Mouse (Mus musculus): ENCODE results near the gene F2r. TPM values are rescaled to one million over a fixed set of nuclear protein-coding genes. Genes with fewer than 3 reads are reported as not detected.

F2r gene
- total RNA-seq, 2 experiments from 2014 or later, result 16.7 to 20.5 TPM

DNA sequence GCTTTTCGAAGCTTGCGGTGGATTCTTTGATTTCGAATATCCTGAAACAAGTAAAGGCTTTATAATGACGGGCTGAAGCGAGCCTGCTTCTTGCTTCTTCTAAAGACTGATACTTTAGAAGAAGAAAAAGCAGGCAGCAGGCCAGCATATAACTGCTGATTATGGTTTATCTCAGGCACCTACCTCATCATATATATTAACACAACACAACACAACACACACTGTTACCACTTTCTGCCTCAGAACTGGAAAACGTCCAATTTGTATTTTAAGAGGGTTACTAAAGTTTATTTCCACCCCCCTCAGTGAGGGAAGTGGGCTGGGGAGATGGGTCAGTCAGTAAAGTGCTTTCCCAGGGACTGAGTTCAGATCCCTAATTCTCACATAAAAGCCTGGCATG, 13.9 kb upstream of the F2r start:
- no peak for DNase-seq

DNA sequence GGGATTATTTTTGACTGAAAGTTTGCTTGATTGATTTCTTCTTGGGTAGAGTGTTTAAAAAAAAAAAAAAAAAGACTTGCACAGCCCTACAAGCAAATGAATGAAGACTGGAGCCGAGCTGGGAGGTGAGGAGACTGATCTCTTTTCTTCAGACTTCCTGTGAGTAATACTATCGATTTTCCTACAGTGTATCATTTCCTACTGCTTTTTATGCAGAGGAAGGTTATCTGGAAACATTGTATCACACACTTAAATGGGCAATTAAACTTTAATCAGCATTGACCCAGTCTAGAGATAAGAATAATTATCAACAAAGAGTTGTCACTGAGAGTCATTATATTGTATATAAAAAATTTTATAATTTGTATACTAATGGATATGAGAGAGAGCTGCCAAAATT, 12.5 kb upstream of the F2r start:
- no peak for DNase-seq

DNA sequence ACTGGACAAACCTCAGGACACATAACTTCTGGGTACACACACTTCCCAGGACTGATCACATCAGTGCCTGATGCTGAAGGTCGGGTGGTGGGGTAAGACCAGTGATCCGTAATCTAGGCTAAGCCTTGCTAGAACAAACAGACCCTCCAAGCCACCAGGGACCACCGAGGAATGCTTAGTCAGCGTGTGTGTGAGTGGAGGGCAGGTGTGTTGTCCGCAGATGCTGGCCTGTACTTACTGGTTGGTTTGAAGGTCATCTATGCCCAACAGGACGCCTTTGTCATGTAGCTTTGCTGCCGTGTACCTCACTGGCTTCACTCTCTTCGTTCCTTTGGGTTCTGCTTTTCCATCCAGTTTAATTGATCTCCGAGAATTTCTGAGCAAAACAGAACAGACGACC, 11.5 kb upstream of the F2r start:
- DNase-seq, result no peak

DNA sequence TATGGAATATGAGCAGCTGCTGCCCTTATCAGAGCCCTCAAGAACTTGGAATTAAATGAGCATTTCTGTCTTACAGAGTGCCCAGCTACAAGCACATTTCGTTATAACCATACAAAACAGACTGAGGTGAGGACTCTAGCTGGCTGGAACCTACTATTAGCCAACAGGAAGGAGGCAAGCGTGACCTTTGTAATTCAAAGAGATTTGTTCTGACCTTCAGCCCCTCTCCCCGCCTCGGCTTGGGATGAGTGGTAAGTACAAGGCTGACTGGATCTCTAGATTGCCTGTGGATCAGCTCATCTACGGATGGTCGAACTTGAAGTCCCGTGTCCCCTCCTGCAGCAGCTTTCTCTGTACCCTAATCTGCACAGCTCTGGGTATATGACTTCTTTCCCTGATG, 8.4 kb upstream of the F2r start:
- no peak for DNase-seq

DNA sequence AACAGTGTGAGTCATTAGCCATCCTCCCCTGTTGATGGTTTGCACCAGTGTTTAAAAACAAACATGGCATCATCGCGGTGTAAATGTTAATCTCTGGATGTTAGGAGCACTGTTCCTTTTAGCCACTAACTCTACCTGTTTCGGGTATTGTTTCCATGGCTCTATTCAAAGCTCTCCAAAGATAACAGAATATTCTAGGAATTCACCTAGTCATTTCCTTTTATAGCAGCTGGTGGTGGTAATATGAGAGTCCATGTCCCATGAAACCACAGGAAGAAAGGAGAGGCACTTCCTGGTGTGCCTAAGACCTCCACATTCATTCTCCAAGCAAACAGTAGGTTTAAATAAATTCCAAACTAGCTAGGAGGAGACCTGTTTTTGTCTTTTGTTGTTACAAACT, 4.8 kb upstream of the F2r start:
- DNase-seq, result no peak

DNA sequence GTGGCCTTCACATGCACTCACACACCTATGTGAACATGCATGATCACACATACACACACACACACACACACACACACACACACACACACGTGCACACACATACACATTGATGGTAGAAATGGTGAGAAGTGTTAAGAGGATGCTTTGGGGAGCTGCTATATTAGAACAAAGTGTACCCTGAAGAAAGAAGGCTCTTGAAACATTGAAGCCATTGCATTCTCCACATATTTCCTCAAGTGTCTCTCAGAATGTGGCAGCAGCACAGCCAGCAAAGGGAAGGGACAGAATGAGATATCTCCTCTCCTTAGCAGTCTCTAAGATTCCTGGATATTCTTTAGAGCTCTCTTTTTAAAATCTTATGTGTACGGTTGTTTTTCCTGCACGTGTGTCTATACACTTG, 3.3 kb upstream of the F2r start:
- DNase-seq, result no peak

DNA sequence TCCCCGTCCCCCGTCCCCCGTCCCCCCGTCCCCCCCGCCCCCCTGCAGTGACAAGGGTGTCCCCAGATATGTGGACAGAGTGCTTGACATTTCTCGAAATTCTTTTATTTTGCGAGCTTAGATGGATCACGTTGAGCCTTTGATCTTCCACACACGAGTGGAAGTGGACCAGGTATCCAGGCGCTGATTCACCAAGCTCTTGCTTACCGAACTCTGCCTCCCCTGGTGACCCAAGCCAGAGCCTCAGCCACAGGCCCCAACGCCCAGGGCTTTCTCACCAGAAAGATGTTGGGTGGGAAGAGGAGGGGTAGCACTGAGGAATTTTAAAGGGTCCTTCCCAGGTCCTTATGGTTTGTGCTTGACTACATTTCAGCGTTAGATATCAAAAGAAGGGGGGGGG, 572 bp upstream of the F2r start:
- DNase-seq, result no peak

DNA sequence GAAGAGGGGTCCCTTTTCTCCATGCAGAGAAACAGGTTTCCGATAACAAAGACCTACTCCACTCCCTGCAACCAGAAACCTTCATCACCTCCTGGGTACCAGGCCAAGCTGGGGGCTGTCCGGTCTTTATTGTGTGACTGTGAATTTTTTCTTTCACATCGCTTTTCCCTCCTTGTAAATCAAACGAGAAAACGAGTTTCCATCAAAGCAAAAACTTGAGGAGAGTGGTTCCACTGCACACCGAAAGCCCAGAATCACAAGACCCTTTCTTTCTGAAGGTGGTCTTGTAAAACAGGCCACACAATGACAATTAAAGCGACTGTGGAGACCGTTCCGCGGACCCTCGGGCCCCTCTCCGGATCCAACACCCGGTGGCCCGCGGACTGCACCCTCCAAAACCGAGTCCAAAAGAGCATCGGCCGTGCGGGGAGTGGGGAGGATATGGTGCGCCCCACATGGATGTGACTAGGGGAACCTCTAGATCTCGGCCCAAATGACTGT, 566 bp downstream of the F2r start:
- no peak for DNase-seq

DNA sequence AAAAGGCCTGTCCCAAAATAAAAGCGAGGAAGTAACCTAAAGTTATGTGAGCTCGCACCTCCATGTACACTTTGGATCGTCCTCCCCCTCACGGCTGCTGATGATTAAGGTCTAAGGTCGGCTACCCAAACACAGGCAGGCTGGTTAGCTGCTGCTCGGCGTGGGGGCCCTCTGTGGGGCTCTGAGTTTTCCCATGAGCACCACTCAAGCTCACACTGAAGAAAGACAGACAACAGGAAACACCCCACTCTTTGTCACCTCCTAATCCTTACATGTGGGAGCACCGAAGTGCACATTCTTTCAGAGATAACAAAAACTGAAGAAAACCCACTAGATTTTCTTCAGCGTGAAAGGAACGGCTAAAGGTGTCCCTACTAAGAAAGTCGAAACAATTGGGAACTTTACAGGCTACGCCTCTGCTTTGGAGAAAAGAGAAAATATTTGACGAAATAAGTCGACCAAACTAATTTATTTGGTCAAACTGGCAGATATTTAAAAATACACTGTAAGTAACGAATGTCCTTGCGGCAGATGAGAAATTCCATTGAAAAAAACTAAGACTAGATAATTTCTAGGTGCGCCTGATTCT, 1.1 kb downstream of the F2r start:
- no peak for DNase-seq

DNA sequence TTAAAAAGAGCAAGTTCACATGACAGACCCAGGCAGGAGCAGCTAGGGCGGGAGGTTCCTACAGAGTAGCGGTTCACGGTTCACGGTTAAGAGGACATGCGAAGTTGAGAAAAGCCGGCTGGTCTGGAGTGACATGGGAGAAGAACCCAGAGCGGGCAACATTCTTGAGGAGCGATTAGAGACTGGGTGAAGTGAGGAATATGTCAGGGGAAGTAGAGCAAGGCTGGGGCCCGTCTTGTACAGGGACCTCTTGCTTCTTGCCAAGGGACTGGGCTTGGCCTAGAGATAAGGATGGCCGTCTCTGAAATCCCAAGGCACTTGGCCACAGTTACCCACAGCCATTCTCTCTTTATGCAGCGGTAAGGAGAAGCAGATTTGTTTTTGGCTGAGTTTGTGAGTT, 1.8 kb downstream of the F2r start:
- no peak for DNase-seq

DNA sequence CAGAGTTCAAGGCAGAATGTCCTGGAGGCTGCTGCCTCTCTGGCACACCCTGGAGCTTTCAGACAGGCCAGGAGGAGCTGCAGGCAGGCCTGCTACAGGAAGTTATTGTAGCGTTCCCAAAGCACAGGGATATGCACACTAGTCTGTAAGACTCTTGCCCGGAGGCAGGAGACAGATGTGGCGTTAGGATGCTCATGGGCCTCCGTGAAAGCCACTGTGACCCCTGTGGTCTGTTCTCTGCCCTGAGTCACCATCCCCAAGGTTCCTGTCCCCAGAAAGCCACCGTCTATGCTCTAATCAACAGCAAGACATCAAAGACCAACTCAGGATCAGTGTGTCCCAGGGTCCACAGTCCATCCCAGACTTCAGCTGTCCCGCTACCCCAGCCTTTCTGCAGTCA, 3.5 kb downstream of the F2r start:
- no peak for DNase-seq

DNA sequence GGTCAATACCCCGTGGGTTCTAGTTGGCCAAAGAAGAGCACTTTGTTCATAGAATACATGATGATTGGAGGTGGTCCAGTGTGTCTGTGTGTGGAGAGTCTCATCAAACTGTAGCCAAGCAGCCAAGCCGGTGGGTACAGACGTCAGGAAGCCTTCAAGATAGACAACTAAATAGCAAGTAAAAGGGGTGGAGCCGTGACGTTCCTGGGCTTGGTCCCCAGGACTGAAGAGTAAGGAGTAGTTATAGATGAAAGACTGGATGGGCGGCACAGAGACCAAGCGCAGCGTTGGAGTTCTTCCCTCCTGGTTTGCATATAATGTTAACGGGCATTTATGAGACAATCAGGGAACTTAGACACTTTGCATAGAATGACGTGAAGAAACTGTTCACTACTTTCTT, 6.0 kb downstream of the F2r start:
- DNase-seq, result no peak

DNA sequence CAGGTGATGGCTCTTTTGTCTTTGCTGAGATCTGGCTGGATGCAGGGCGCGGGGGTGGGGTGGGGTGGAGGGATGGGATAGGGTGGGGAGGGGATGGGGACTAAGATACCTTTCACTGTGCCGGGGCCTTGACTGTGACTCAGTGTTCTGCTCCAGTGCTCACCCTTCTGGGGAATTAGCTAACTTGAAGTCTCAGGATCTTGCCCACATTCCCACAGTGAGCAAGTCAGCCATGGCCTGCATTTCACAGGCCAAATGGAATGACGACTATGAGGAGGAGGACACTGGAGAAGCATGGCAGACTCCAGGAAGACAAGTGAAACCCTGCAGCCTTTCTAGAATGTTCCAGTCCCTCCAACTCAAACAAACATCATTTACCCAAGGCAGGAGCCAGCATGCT, 6.5 kb downstream of the F2r start:
- no peak for DNase-seq

DNA sequence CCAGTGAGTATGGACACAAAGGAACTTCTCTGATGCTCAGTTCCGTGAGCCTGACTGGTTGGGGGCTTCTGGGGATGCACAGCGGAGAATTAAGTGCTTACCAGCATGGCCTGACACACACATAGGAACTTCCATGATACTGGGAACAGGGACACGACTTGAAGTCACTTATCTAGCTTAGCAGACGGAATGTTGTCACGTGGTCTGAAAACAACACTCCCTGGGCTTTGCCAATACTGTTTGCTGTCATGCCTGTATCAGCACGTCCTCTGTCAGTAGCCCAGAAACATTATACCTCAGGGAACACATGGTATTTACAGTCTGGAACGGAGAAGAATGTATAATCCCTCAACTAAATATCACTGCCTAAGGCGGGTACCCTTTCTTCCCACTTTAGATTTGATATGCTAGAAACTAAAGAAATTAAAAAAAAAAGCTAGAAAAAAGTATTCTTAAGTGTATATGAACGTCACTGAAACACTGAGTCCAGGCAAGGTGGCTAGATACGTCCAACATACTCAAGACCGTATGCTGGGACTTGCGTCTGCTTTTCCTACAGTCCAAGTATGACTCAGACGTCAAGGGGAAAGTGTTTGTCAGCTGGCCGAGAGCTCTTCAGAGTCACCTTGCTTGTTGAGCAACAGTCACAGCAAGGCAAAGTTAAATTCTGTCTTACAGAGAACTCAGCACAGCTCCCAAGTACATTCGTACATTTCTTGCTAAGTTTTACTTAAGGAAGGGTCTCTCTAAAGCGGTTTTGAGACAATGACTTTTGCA, 7.3 kb downstream of the F2r start:
- no peak for DNase-seq

DNA sequence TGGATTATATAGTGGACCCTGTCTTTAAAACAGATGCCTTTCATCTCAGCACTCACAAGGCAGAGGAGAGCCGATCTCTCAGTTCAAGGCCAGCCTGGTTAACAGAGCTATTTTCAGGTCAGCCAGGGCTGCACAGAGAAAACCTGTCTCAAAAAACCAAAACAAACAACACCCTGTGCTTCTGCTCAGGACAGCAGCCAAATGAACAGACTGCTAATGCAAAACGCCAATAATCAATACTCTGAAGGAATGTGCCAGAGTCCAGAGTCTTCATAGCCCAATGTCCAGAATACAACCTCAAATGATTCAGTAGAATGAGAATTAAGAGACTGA, 9.2 kb downstream of the F2r start:
- DNase-seq, result no peak

DNA sequence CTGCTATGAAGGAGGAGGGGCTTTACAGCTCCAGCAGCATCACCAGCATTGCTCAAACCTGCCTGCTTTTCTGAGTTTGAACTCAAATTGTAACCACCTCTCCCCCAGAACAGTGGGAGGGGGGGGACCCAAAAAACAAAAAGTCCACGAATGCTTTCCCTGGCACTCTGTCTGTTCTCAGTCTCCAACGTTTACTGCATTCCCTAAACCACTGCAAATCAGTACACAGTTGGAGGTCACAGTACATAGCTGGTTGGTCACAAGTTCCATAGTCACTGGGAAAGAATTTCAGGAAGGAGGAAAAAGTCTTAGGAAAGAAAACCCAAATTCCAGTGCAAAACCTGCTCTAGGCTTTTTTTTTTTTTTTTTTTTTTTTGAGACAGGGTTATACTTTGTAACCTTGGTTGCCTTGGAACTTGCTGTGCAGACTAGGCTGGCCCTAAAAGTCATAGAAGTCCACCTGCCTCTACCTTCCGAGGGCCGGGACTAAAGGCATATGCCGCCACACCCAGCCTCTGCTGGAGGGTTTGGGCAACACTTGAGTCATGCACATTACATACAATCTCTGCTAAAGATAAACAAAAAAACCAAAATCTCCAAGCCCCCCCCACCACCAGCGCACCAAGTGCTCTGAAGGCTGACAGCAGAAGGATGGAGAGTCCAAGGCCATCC, 9.7 kb downstream of the F2r start:
- DNase-seq, result no peak

DNA sequence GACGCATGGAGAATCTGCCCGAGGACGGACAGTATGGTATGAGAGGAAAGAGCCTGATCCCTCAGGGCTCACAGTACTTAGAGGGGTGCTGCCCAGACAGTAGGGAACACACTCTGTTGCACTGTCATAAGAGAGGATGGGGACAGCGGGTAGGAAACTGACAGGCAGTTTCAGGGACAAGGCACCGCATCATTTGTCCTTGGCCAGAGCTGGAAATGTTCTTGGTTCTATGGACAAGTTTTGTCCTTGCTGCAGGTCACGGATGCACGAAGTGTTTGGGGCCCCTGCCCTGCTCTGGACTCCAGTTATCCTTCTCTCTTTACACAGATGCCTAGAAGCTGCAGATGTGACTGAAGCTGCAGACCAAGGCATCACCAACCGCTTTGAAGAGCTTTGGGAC, 11.3 kb downstream of the F2r start:
- no peak for DNase-seq

DNA sequence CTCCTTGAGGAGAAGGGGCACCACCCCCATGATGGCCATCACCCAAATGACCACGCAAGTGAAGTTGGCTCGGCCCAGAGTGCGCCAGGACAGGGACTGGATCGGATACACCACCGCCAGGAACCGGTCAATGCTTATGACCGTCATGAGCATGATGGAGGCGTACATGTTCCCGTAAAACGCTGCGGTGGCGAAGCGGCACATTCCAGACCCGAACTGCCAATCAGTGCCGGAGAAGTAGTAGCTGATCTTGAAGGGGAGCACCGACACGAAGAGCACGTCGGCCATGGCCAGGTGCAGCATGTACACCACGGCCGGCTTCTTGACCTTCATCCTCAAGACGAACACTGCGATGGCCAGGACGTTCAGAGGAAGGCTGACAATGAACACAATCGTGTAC, 14.0 kb downstream of the F2r start:
- no peak for DNase-seq

DNA sequence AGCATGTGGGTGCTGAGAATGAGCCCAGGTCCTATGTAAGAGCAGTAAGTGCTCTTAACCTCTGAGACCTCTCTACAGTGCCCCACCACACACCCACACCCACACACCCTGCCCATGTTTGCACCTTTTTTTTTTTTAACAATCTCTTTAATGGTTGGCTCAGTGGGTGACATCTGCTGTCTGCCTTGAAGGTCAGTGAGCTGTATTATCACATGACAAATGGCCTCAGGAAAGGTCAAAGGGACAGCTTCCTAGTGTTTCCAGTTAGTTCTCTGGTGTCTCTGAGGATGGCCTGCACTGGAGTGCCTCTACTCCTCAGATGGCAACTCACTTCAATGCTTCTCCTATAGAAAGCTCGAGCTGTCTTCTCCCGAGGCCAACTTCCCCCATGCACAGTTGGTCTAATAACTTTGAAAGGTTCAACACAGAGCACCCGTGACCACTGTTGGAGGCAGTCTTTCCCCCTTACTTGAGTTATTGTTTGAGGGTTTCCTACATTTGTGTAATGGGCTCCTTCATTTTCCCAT, 18.4 kb downstream of the F2r start:
- DNase-seq, result no peak

DNA sequence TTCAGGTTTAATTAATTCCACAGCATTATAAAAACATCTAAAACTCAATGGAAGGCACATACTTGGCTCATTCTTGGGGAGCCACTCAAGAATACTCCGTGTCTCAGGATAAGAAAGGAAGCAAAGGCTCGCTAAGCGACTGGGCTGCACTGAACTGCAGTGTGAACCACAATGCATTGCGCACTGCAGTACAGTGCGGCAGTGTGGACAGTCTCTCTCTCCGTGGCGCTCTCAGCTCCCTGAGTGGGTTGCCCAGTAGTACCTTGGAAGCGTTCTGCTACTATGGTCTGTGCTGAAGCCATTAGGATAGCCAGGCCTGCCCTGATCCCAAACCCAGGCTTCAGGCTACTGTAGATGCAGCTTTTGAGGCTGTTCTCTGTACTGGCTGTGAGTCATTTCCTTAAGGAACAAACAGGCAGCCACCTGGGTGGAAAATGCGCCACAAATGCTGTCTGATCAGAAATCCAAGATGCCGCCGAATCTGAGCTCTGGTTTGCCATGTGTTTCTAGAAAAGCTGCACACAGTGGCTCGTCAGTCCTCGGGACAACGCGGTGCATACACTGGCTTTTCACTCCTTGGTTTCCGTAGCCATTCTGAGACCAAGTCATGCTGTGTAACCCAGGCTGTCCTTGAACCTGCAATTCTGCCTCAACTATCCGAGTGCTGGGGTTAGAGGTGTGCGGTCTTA, 19.9 kb downstream of the F2r start:
- no peak for DNase-seq

DNA sequence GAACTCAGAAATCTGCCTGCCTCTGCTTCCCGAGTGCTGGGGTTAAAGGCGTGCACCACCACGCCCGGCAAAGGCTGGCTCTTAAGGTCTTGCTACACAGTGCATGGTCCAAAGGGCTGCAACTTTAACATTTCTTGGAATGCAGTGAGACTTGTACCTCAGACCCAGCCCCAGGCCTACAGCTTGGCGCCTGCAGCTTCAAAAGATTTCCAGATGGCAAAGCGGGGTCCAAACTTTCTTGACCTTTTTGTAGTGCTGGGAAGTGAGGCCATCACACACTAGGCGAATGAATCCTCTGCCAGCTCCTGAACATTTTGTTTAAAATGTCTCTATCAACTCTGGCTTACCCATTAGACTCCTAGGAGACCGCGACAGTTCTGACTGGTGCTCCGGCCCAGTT, 20.7 kb downstream of the F2r start:
- no peak for DNase-seq

DNA sequence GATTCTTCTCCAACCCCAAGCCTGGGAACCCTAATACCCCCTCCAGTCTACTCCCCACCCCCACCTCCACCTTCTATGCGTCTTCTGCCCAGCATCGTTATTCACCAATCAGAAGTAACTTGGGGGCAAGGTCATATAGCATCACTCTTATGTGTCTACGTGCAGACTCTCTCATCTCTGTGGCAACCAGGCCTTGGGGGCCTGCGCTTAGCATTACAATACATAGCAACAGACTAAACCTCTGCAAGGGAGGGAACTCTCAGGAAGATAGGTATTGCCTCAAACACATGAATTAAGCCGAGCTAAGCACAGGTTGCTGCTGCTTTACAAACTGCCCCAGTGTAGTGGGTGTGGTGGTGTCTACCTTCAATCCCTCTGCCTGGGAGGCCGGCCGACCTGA, 21.6 kb downstream of the F2r start:
- no peak for DNase-seq

DNA sequence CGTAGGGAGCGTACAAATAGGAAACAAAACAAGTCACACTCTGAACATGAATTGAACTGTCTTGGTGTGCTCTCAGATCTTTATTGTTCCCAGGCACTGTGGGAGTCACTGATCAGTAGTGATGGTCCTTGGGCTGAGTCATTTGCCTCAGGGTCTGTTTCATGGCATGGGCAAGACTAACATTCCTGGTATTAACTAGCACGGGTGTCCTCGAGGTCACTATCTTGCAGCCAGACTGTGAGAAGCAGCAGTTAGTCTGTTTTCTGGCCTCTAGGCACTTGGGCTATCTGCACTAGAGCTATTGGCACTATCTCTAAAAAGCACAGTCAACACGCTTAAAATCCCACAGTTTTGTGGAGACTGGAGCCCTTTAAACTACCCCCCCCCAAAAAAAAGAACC, 22.4 kb downstream of the F2r start:
- DNase-seq, result no peak

Measured in gastrocnemius, postnatal 10 days (tissue).